Mouse (Mus musculus): ENCODE data around the gene Lrwd1.
A peak's percentile ranks its signal among the peaks of the same experiment; 100 is the strongest.

Gene Lrwd1

DNA sequence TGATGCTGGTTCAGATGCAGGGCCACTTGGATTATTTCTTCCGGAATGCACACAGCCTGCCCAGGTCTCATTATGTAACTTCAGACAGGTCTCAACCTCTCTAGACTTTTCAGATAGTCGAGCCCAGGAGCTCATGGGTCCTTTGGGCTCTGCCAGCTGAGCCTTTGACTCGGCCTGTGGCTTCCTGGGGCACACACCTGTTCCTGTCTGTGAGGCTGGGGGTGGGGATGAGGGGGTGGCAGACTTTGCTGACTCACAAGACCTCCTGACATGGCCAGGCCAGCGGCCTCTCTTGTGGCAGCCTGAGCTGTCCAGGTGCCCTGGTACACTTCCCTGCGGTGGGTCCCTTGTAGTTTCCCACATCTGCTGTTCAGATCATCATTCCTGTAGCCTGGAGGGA, 43.9 kb downstream of the Lrwd1 start:
- no peak for DNase-seq (ENCODE audit: low spot score in 2 of 2)

DNA sequence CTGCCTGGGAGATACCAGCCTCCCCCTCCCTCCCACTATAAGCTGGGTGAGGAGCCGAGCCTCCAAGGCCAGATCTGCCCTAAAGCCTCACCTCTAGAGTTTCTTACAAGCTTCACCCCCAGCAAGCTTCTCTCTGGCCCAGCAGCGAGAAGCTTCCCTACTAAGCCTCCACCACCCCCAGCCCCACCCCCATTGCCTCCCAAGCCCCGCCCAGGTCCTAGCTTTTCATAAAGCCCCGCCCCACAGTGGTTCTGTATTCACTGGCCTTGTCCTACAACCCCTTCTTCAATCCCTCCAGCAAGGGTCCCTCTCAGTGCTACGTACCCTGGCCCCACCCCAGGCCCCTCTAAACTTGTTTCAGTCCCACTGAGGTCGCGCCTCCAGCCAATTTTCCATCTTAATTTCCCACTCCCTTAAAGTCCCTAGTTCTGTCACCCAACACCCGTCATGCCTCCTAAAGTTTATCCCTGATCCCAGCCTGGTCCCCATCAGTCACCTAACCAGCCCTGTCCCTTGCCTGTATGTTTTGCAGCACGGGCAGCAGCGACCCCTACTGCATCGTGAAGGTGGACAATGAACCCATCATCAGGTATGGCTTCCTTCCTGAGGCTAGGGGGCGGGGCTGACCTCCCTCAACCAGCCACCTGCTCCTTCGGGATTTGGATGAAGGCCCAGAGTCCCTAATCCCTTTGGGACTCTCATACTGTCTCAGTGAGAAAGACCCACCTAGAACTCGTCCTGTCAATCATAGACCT, 46.9 kb downstream of the Lrwd1 start:
- no peak for DNase-seq (ENCODE audit: low spot score in 2 of 2)

DNA sequence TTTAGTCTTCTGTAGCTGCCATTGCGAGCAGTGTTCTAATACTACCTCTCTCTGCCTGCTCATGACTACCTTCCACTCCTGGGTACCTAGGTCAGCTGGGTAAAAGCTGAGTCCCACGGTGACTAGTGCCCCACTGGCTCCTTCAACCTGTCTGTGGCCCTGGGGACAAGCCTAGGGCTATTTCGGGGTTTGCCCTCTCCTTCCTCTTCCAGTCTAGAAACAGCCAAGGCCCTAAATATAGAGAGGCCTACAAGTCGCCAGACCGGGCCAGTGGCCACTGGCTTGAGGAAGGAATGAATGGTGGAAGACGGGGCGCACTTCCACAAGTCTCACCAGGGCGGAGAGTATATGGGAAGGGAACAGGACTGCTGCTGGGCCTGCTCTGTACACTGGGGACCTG, 49.6 kb downstream of the Lrwd1 start:
- DNase-seq (ENCODE audit: low spot score in 2 of 2): no peak

DNA sequence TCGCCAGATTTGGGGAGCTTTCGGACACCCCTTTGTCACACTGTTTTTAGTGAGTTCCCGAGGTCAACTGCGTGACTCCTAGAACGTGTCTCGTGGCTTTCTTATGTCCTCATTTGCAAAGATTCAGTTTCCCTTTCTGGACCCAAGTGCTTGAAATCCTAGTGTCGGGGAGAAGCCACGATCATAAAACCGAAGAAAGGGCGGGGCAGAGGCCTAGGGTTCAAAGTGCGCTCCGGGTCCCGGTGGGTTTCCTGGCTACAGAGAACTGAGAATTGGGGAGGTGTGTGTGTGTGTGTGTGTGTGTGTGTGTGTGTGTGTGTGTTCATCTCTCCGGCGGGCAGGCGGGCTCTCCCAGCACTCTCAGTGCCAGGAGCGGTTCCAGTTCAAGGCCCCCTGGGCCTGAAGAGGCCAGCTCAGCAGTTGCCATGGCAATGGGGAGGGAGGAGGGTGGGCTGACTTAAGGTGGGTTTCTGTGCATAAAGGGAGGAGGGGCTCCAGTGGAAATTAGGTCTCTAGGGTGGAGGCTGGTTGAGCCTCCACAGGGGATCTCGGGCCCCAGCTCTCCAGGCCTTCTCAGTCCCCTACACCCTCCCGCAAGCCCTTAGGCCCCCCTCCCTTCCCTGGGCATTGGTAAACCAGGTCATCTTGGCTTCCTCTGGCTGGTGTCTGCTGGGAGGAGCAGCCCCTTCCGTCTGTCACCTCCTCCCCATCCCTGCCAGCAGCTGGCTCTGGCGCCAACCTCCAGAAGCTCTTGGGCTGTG, 50.8 kb downstream of the Lrwd1 start:
- DNase-seq (ENCODE audit: low spot score in 2 of 2): peak; percentile 35 to 43

DNA sequence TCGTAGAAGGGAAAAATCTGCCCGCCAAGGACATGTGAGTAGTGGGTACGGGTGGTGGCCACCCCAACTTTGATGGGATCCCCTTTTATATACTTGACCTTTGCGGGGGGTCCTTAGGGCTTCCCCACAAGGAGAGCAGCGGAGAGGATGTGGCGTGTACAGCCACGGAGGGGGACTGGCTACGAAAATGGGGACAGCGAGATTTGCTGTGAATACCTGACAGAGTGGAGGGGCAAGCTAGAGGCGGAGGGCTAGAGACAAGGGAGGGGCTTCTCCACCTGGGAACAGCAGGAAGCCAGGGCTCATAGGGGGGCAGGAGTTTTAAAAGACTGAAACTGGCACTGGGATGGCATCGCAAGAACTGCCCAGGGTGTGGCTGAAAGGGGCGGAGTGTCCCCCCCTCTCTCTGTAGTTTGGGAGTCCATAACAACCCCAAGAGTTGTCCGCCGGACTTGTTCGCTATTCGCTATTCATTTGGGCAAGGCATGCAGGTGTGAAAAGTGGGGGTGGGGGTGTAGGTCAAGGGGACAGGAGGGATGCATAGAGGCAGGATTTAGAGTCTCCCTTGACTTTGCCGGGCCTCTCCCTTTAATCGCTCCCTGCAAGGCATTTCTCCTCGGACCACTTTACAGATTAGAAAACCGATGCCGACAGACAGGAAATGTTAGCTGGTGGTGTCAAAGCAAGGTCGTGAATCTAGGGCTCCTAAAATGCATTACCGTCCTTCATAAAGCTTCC, 51.6 kb downstream of the Lrwd1 start:
- DNase-seq (ENCODE audit: low spot score in 2 of 2): no peak

DNA sequence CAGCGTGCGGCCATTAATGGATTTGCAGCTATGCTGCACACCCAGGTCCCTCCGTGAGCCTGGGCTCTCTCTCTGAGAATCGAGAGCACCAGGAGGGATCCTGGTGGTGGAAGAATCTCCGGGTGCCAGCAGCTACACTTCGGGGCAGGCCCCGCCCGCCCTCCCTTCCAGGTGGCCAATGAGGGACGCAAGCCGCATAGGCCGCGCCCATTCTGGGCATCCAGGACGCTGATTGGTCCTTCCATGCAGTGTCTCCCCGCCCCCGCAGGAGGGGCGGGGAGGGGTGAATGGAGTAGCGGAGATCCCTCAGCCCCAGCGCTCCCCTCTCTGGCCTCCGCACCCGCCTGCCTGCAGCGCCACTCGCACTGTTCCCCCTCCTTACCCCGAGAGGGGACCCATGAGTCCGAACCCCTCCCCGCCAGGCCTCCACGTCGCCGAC, 52.2 kb downstream of the Lrwd1 start, which contains the start of gene Rasa4:
Rasa4 (plus strand) TSS at position 248 of the 439 bp plus-strand sequence.
- peak; percentile 93 to 96 for DNase-seq (ENCODE audit: low spot score in 2 of 2)

DNA sequence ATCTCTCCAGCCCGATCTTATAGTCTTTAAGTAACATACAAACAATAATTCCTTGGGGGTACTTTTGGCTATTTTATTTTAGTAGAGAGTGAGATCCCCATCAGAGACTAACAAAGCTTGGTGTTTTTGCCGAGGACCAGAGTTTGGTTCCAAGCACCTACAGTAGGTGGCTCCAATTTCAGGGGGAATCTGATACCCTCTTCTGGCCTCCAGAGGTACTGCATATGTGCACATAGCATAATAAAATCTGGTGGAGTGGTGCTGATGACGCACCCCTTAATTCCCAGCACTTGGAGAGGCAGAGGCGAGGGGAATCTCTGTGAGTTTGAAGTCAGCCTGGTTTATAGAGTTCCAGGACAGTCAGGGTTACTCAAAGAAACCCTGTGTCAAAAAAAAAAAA, 53.5 kb downstream of the Lrwd1 start:
- DNase-seq (ENCODE audit: low spot score in 2 of 2): no peak

DNA sequence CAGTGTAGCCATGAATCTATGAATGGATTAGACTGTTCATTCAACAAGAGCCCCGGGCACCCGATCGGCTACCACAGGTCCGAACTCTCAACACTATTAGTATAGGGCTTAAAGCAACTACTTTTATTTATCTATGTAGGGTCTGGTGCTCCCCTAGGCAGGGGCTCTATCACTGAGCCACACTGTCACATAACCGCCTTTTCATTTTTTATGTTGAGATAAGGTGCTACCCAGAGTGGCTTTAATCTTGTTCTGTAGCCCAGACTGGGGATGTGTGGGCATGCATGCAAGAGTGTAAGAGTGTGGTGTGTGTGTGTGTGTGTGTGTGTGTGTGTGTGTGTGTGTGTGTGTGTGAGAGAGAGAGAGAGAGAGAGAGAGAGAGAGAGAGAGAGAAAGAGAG, 57.7 kb downstream of the Lrwd1 start:
- no peak for DNase-seq (ENCODE audit: low spot score in 2 of 2)

DNA sequence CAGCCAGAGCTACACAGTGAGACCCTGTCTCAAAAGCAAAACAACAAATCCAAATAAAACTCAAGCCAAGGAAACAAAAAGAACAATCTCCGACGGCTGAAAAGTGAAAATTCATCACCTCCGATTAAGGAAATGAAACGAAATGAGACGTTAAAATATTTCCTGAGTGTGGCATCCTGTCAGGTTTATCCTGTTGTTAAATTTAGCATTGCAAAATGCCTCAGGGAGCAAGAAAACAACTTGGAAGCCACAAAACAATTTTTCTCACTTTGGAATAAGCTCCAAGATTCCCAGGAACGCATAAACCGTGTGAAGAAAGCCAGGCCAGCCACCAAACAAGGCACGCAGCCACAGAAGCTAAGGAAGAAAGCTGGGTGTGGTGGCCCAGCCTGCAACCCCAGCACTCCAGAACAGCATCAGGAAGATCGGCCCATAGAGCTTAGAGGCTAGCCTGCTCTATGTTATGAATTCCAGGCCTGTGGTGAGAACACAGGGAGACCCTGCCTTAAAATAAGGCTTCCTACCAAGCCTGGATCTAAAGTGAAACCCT, 58.8 kb downstream of the Lrwd1 start:
- no peak for DNase-seq (ENCODE audit: low spot score in 2 of 2)

DNA sequence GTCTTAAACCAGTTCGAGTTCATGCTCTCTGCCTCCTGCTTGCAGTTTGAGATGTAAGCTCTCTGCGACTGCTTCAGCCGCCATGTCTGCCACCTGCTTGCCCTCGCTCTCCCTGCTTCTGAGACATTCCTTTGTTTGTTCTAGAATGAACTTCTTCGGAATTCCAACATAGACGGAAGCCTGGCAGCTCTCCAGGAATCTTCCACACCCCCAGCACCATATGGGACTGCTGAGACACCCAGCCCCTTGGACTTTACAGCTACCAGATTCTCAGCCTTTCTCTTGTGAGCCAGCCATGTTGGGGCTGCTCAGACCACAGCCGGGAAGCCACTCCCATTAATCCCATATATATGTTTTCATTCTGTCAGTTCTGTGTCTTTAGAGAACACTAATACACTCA, 59.6 kb downstream of the Lrwd1 start:
- DNase-seq (ENCODE audit: low spot score in 2 of 2): no peak

DNA sequence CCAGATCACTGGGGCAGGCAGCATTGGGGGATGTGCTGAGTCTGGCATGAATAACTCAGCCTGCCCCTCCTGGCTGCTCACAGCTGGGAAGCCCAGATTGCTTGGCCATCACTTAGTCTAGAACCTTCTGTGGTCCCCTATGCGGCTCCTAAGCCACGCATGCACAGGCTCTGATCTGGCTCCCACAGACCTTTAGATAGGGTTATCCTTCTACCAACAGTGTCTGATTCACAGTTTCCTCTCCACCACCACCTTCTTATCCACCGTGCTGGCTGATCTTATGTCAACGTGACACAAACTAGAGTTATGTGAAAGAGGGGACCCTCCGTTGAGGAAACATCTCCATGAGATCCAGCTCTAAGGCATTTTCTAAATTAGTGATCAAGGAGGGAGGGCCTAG, 60.8 kb downstream of the Lrwd1 start:
- no peak for DNase-seq (ENCODE audit: low spot score in 2 of 2)

DNA sequence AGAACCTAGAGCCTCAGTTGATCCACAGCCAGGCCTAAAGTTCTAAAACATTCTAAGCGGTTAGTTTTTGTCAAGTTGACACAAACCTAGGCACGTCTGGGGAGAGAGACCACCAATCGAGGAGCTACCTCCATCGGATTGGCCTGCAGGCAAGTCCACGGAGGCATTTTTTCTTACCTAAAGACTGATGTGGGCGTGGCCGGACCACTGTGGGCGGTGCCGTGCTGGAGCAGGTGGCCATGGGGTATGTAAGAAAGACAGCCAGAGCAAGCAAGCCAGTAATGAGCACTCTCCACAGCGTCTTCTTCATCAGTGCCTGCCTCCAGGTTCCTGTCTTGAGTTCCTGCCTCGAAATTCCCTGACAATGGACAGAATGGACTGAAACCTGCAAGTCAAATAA, 62.3 kb downstream of the Lrwd1 start:
- no peak for DNase-seq (ENCODE audit: low spot score in 2 of 2)

DNA sequence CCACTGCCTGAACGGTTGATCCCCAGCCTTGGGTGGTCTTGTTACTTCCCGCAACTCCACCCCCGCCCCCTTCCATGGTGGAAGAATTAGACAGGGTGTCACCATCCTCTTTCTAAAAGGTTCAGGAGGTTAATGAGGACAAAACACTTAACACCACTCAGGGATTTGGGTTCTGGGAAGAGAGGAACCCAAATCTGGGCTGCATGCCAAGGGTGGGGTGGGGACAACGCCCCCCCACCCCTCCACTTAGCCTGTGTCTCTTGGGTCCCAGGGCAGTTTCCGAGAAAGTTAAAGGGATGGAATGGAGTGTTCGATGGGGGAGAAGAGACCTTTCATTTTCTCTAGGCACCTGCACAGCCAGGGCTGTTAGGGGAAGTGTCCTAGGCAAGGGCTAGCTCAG, 62.8 kb downstream of the Lrwd1 start:
- no peak for DNase-seq (ENCODE audit: low spot score in 2 of 2)

Data from spleen, postnatal 36 days (tissue).